Mouse (Mus musculus) spleen, adult 12 weeks (tissue): ENCODE measurements around the gene Rpp21.
"Not testable (repeated sequence)": the region's sequence is repeated elsewhere in the genome, so short reads cannot be mapped to it uniquely, and the experiment has no call there.

ENCODE experiments used
- DNase-seq: peaks from one replicate; pipeline ENCODE4 v3.0.0; 2022; ENCODE audit warnings: low spot score

The Rpp21 gene

DNA sequence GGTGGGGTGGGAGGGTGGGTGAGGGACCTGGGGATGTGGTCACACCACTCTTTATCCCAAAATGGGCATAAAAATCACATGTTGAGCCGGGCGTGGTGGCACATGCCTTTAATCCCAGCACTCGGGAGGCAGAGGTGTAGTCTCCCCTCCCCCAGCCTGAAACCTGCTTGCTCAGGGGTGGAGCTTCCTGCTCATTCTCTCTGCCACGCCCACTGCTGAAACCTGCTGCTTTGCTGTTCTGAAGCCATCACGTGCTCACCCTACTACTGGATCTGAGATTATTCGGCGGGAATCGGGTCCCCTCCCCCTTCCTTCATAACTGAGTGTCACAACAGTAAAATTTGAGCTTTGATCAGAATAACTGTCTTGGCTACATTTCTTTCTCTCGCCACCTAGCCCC is 22.6 kb downstream of the Rpp21 start:
- DNase-seq = not testable (repeated sequence)

DNA sequence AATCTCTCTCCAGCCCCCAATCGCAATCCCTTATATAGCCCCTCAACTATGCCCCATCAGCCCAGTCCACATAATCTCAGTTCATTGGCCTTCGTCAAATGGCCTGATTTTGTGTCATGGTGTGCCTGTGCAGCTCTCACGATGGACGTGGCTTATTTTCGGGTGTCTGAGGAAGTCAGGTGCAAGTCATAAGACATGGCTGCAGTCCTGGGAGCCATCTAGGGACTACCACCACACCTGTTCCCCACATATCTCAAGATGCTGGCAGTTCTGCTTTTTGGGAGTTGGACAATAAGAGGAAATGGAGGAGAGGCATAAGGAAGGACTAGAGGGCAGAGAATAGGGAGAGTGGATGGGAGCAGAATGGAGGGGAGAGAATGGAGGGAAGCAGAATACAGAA is 24.3 kb downstream of the Rpp21 start:
- DNase-seq = no peak

DNA sequence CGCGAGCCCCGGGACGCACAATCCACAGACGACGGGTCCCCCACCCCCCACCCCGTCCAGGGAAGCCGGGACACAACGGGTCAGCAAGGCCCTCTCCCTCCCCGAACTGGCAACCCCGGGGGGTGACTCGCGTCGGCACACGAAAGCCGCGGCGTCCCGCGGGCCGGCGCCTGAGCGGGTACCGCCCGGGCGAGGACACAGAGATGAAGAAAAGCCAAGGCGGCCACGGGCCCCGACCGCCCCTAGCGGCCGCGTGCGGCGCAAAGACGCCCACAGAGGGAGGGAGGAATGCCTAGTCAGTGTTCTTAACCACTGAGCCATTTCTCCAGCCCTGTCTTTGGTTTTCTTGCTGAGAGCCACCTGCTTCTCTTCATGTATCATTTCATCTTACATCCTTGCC is 26.6 kb downstream of the Rpp21 start:
- peak; percentile 45 for DNase-seq

DNA sequence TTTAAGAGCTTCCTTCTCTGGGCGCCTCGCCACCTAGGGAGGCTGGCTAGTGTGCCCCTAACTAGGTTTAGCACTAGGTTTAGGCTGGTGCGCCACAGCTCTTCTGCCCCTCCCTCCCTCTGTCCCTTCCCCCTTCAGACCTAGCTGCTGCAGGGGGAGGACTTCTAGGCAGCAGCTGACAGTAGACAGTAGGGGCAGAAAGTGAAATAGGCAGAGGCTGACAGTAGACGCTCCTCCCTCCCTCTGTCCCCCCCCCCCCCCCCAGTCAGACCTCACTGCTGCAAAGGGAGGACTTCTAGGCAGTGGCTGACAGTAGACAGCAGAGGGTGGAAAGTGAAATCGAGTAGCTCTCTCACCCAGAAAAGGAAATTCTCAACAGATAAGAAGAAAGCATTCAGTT is 28.8 kb downstream of the Rpp21 start:
- DNase-seq = no peak

DNA sequence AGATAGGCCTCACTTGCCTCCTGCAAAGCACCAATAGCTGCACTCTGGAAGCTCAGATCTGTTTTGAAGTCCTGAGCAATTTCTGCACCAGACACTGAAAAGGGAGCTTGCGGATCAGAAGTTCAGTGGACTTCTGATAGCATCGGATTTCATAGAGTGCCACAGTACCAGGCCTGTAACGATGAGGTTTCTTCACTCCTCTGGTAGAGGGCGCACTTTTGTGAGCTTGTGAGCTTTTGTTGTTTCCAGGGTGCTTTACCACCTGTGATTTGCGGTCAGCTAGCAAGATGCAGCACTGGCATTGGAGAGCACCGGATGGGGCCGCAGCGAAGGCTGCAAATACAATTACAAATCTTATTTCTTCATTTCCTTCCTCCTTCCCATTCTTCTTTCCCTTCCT is 30.9 kb downstream of the Rpp21 start:
- no peak for DNase-seq

DNA sequence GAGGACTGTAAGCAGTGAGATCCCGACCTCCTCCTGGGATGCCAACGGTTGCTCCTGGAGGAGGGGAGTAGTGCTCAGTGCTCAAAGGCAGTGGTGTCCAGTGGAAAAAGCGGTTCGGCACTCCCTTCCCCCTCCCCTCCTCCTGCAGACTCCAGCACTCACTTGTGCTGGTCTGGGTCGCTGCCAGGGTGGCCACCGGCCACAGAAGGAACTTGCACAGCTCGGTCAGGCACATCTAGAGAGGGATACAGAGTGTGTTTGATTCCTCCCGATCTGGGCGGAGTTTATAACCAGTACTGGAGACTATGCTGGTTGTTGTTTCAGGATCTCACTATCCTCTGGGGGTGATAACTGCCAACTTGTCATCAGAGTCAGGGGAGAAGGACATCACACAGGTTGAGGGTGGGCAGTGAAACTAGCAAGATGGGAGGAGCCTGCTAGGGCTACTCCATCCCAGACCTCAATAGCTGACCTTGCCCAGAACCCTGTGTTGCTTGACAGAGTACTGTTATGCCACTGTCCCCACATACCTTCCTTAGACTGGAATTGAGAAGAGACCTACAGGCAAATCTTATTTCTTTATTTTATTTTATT is 32.5 kb downstream of the Rpp21 start:
- no peak for DNase-seq

DNA sequence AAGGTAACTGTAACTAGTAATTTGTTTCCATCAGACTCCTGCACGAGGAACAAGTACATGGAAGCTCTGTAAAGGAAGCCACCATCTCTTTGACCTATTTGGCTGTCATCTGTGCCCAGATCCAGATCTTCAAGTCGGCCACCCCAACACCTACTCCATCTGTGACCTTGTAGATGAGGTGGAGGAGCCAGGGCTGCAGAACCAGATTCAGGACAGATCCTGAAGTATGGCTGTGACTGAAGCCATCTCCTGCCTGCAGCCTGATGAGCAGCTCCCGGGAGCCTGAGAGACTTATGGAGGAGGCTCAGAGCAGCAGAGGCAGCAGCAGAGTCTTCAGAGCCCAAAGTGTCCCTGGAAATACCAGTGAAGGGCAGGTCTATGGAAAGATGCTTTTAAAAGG is 33.4 kb downstream of the Rpp21 start:
- no peak for DNase-seq

DNA sequence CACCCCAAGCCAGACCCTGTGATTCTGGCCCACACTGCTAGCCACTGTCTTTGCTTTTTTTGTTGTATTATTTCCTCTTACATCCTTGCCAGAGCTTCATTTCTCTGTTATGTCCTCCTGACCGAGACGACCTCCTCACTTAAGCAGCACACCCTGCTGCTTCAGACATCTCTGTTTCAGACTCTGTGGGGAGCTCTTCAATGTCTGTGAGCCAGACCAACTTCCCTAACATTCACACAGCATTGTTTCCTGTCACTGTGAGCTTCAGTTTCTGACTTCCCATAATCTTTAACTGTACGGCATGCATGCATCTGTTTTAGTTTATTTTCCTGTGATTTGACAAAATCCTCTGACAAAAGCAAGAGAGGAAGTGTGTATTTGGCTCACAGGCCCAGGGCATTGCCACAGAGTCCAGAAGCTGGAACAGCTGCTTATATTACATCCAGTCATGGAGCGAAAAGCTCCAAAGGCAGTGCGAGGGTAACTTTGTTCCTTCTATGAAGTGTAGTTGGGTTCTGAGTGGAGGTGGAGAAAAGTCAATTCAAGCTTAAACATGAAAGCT is 39.2 kb downstream of the Rpp21 start:
- no peak for DNase-seq

DNA sequence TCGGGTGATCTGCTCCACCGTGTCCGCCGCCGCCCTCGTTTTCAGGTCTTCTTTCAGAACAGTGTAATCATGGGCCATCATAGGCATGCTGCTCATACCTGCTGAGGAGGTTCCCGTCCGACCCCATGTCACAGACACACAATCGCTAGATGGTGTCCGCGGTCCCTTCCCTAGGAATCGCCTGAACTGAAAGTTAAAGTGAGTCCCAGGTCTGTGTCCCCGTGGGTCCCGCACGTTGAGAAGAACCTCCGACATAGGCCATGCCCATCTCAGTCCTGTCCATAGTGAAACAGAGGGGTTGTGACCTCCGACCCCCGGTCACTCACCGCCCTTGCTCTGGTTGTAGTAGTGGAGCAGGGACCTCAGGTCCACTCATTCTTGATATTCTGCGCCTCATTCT is 42.3 kb downstream of the Rpp21 start:
- no peak for DNase-seq

DNA sequence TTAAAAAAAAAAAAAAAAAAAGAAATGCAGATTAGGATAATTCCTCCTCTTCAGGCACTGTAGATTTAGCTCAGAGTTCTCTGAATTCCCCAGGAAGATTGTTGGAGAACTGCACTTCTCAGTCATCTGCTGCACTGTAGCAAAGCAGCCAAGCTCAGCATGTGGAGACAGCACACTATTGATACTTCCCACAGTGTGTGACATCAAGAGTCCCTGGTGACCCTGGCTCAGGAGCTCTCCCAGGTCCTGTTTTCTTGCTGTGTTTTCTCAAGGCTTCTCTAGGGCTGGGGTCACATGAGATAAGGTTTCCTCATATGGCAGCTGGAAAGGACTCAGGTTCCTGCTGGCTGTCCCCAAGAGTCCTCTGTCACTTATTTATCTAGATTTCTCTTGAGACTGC is 51.0 kb downstream of the Rpp21 start:
- DNase-seq = no peak

DNA sequence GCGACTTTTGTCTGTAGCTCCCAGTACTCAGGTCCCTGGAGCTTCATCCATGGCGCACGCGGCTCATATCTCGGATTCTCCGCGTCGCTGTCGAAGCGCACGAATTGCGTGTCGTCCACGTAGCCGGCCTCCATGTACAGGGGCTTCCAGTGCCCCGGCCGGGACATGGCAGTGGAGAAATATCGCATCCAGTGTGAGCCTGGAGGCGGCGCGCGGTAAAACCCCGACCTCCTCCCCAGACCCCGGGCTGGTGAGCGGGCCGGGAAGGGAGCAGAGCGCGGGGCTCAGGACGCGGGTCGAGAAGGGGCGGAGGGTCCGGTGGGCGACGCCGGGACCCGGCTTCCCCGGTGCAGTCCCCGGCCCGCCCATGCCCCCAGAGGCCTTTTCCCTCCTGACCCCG is 52.0 kb downstream of the Rpp21 start:
- DNase-seq = no peak
